Mouse (Mus musculus): ENCODE measurements at regions not wholly inside any gene's neighbourhood (a gene's known extent, or its start where the extent isn't known, plus 50 kb on each side); places are given as distances from the start of the nearest gene placed in this dataset.

DNA sequence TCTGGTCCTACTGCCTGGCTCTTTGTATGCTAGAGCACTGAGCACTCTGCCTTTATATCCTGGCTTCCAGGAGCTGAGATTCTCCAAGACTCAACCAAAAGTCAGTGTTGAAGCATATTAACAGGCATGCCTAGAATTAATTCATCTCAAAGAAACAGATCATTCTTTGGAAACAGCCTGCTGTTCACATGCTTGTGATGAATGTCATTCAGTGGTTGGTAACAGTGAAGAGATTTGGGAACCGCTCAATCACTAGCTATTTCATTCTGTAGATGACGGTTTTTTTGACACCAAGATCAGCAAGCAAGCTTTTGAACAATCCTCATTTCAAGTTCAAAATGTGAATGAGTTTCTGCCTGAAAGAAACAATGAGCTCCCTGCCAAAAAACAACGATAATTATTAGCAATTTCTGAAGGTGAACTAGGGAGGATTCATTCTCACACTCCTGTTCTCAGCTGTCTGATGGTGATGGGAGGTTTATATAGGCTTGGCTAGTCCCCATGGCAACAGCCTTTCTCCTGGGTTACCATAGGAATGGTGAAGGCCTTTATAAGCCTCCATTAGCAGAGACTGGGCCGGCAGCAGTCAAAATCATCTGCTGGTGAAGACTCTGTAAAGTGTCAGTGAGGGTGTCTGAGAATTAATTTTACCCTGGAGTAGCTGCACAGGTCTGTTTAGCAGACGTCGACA, 272.6 kb upstream of the Nr4a3 start:
- no peak for DNase-seq

DNA sequence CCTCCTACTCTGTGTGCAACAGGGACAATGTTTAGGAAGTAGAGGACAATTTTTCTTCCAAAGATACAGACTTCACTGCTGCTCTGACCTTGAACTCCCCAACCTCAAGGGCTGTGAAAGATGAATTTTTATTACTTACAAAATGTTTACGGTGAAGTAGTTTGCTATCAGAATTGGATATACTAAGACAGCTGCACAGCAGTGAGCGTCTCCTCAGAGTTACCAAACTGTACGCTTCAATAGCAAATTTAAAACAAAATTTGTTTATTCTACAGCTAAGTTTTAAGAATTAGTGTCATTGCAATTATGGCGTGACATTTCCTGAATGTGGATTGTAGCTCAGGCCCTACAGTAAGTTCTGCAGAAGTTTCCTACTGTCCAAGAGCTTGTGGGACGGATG, 270.3 kb upstream of the Nr4a3 start:
- no peak for DNase-seq

DNA sequence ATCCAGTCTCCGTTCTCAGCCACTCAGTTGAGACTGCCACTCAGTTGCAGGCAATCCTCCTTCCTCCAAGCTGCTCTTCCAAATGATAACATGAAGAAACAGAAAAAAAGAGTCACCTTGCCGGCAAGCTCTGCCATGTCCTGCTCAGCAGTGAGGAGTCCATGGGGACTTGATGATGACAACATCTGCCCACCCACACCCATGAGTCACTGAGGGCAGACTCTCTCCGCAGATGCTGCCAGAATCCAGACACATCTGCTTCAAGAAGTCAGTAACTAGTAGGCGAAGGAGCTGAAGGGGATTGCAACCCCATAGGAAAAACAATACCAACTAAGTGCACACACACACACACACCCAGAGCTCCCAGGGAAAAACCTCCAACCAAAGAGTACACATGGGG, 263.9 kb upstream of the Nr4a3 start:
- no peak for DNase-seq

DNA sequence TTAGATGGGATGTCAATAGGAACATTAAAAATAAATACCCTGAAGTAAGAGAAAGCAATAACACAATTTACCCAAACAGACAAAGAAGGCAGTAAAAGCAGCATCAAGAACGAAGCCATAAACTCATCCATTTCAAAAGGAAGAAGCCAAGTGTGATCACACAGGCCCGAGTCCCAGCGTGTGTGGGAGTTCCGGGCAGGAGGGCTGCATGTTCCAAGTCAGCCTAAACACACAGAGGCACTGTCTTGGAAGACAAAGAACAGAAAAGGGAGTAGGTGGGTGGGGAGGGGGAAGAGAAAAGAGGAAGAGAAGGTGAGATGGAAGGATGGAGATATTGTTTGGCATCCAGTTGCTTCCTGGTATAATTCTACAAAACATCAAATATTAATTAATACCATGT, 248.0 kb upstream of the Nr4a3 start:
- DNase-seq: no peak

DNA sequence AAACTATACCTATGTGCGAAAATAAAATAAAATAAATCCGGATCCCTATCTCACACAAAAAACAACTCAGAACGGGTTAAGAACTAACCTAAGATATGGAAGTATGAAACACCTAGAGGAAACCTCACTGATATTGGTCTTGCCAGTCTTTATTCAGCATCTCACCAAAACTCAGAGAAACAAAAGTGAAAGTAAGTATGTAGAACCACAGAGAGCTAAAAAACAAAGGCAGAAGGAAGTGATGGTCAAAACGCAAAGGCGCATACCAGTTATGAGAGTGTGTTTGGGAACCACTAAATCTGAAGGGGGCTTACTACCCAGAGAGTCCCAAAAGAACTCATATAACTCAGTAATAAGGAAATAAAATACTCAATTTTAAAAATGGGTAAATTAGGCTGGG, 245.8 kb upstream of the Nr4a3 start:
- no peak for DNase-seq

DNA sequence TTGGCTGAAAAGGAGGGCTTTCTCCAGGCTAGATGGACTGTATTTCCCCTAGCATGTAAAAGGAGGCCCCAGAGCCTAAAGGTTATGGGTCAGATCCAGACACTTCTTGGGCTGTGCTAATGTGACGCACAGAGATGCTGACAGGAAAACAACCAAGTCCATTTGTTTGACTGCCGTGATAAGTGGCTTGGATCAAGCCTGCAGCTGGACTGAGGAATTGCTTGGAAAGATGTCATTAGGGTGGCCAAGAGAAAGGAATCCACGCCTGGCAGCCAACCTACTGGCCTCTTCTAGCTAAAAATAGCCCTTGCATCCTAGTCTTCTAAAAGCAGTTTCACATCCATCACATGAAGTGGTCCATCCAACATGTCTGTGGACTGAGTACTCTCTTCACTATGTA, 241.8 kb upstream of the Nr4a3 start:
- DNase-seq: no peak

DNA sequence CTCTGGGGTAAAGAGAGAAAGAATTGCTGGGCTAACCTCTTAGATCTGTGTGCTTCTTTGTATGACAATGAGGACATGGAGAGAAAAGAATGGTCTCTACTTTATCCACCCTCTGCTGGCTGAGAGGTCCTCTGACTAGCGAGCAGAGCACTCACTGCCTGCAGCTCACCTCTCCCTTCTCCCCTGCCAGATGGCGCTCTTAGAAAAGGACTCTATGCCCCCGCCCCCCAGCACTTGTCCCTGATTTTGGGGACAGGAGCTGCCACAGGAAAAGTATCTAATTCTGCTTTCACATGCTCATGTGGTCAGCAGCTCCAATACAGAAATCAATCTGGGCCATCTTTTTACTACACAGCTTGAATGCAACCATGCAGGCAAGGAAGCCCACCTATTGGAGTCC, 237.1 kb upstream of the Nr4a3 start:
- peak; percentile 26 for DNase-seq

DNA sequence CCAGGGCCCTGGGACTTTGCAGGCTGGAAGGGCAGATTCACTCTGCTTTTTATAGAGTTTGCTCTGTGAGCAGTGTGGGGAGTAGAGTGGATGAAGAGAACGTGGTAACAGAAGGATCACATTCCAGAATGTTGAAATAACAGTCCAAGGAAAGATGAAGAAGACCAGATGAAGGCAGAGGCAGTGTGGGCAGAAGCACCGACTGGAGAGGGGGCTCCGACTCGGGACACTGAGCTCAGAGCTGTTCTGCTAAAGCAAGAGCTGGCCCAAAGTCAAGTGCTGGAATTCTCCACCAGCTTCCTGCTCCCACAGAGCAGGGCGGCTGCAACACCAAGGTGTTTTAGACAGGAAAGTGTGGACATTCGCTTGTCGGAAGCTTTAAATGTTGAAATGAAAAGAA, 230.9 kb upstream of the Nr4a3 start:
- no peak for DNase-seq

DNA sequence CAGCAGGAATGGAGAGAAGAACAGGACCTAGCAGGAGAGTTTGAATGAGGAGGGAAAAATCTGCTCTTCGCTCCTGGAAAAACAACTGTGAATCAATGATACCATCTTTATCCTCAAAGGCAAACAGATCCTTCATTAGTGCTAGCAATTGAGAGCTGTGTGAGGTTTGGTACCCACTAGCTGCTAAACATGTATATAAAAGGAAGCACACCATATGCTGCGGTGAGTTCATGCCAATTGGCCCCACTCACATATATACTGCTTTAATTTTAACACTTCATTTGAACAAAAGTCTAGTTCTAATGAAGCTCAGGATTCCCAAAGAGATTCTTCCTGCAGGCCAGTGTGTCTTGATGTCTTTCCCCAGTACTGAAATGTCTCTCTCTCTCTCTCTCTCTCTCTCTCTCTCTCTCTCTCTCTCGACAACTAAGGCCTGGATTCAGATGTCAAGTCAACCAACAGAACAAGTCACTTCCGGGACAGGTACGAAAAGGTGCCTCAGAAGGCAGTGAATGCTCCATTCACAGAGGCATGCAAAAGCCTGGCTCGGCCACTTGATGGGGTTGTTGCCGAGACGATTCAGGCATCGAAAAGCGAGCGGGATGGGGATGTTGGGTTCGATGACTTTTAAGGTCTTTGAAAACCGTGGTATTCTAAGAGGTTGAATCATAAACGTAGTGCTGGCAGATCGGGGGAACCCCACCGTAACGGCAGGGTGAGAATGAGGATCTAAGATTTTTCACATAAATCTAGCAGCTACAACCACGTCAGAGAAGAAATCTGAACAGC, 226.4 kb upstream of the Nr4a3 start:
- DNase-seq: no peak

DNA sequence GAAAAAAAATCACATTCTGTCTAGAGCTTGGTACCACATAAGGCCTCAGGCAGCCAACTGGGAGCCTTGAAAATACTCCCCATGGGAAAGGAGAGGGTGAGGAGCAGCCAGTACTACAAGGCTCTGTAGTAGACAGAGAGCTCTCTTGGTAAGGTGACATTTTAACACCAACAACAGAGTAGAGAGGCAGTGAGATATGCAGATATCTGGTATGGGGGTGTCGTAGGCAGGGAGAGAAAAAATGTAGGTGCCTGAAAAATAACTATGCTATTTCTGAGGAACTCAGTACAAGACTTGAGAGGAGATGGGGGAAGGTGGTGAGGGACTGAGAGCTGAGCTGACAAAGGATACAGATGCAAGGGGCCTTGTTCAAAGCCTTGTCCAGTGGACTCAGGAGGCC, 224.4 kb upstream of the Nr4a3 start:
- no peak for DNase-seq

DNA sequence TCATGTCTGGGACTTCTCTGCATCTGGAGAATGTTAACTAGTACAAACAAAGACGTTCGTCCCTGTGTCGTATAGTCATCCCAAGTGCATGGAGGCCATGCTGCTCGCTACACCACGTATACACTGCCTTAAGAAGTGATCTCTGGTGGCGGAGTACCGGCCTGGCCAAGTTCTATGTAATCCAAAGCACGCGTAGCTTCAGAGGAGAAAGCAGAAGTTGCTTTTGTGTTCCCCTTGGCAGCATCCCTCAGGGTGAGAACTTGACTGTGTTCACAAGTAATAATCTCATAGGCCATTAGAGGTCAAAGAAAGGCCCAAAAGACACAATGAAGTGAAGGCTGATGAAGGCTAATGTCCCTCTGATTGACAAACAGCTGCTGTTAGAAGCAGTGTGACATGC, 221.7 kb upstream of the Nr4a3 start:
- no peak for DNase-seq

DNA sequence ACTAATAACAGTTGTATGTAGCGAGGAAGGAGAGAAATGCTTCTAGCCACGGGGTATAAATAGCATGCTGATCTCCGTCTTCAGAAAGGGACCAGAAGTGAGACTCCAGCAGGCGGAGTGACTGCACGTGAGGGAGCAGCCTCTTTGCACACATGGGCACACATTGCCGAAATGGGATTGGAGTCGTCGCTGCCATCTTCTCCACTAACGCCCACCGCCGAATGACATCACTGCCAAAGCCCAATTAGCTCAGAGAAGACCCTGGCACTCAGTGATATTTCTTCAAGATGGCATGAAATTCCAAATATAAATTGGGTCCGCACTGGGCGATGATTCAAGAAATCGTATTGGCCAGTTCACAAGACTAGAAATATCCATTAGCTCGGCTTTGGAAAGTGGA, 220.9 kb upstream of the Nr4a3 start:
- DNase-seq: no peak

DNA sequence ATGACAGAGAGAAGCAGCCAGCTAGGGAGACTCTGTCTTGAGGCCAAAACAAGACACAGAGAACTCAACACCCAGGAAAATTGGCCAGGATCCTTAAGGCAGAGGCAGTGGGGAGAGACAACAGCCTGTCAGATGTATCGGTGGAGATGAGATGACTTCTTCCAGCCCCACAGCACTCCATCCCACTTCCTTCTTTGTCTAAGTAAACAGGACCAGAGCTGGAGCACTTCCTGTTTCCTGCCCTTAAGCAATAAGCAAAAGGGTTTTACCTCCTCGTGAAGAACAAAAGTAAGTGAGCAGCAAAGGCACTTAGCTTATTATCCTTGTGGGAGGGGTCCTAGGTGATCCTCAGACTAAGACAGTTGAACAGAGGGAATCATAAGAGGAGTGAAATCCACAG, 212.0 kb upstream of the Nr4a3 start:
- DNase-seq: no peak

DNA sequence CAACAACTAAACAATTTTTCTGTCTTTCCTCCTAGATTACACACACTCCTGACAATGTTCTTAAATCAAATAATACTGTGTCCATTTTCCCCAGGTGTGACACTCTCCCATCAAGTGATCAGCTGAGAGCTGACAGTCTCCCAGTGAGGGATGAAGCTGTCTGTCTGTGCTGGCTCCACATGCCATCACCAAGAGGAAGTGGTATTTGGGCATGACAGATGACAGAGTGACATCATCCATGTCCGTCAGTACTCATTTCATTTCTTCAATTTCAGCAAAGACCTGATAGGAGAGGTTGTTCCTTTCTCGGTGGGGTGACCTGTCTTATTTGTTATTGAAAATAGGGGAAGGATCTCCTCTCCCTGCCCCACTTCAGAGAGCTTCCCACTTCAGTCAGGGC, 206.5 kb upstream of the Nr4a3 start:
- DNase-seq: no peak

DNA sequence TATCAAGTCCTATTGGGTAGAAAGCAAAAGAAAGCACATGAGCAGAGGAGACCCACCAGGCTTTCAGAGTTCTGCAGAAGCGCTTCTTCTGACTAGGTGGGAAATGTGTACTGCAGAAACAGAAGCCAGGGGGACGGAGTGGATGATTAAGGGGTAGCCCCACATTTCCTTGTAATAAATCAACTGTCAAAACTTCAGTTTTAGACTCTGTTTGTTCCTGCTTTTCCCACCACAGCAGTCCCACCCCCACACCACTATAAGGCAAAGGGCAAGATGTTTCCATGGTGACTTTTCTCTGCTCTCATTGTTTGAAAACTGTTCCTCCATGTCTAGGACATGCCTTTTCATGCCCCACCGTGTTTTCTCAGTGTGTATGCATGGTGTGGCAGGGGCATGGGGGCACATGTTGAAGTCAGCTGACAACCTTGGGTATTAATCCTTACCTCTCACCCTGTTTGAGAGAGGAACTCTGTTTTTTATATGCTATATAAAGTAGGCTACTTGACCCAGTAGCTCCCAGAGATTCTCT, 202.8 kb upstream of the Nr4a3 start:
- no peak for DNase-seq

DNA sequence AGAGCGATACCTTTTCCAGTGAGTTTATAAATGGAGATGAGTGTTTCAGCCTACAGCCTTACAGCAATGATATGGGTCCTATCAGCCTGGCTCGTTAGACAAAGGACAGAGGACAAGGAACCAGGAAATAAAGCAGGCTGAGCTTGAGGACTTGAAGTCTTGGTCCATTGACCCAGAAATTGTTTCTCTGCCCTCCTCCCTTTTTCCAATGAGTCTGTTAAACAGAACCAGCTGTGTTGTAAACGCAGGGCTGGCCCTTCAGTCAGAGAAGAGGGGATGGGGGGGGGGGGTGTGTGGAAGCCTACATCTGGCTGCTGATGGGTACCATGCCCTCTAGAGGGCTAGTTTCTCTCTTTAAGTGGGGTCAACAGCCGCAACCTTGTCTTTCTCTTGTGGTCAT, 199.7 kb upstream of the Nr4a3 start:
- no peak for DNase-seq

DNA sequence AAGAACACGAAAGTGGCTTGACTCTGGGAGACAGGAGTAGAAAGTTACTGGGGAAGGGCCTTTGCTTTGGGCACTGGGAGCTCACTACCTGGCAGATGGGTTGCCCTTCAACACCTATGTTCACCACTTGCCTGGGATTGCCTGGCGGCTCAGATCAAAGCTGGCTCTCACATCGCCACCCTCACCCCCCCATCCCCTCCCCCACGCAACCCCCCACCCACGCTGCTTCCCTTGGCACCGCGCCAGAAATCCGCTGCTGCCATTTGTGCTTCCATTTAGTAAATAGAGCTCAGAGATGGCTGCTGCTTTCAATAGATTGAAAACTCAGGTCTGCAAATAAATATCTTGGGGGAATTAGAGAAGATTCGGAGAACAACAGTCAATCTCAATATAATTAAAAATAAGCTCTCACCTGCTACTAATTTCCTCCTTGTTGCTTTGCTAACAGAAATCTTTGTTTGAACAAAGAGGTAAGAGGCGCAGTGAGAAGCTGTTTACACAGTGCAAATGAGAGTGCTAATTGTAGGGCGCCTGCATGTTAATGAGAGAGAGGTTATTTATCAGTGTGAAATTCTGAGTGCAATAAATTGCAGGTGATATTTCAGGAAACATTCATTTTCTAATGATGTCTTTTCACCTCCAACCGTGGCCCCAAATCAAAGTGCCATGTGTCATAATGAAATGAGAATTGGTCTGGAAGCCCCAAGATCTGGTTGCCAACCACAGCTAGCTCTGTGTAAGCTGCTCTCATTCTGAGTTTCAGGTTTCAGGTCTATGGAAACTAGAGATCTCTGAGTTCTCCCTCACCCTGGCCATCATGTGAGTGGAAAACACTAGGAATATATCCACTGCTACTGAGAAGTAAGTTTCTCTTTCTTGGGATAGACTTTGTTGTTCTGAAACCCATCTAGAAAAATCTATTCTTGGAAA, 198.3 kb upstream of the Nr4a3 start:
- DNase-seq: no peak

DNA sequence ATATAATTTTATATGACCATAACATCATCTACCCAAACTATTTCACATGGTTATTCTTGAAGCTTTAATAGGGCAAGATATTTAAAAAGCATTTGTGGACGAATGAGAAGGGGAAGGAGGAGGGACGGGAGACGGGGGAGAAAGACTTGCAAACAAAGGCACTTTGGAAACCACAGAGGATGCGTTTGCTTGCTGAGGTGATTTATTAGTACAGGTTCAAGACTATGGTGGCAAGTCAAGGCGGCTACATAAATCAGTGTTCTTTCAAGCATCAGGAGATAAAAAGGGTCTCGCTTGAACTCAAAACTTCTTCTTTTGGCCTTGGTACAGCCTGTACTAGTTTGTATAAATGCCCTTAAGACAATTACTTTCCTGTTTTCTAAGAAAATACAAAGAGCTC, 183.8 kb upstream of the Nr4a3 start:
- no peak for DNase-seq

DNA sequence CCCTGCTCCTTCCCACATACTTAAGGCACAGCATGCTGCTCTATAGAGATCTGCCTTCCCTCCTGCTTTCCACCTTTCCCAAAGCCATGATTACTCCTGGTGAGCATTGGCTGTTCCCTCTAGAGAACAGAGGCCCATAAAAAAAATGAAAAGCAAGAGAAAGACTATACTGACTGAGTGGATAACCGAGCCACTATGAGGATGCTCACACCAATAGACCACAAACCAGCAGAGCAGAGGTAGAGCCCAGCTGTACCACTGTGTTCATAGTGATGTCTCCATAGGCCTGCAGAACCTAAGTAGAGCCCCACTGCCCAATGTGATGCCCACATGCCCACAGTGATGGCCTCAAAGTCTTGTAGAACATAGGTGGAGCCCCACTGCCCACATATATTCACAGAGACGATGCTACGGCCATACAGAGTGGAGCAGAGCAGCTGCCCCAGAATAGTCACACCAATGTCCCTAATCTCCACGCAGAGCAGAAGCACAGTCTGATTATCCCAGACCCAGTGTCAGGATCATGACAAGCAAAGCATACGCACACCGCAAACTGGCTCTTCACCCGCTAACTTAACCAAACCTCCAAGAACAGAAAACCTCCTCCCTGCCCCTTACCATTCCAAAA, 174.8 kb upstream of the Nr4a3 start:
- no peak for DNase-seq

DNA sequence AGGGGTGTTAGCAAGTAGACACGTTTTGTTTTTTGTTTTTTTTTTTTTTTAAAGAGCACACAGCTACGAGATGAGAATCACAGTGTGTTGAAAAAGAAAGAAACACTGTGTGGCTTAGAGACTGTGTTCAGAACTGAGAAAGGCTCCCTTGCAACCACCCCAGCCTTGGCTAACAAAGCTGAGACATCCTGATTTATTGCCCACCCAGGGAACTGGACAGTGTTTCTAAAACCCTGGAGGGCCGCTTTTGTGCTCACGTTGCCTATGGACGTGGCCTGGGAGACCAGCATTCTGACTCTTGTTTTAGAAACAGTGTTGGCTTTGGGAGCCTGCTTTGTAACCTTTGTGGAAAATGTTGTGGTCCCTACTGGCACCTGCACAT, 174.3 kb upstream of the Nr4a3 start:
- DNase-seq: no peak

DNA sequence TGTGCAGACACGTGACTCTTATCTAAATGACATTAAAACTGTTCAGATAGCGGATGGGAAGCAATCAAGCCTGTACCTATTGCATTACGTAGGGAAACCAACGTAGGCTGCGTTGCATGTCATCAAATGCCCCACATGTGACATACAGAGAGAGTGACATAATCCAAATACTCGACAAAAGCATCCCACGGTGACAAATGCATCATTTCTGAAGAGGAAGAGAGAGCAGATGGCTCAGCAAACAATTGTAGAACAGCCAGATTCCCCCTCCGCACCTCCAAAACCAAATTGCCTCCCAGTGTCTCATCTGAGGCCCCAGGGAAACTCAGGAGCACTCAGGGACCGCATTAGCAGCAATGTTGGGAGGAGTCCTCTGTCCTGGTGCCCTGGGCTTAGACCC, 163.4 kb upstream of the Nr4a3 start:
- DNase-seq: peak; percentile 67

DNA sequence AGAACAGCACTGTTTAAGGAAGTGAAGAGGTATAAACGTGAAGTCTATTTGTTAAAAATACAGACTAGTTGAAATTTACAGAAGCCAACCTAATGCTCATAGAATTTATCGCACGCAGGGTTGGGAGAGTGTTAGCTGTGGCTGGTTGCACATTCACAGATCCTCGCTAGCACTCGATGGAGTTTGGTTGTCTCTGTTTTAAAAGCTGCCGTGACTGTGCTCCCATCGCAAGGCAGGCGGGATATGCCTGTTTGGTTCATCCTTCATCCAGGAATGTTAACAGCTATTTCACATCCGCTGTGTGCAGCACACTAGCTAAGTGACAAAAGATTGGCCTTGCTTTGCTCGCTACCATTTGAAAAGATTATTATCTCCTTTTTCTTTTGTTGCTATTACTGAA, 162.9 kb upstream of the Nr4a3 start:
- DNase-seq: no peak

DNA sequence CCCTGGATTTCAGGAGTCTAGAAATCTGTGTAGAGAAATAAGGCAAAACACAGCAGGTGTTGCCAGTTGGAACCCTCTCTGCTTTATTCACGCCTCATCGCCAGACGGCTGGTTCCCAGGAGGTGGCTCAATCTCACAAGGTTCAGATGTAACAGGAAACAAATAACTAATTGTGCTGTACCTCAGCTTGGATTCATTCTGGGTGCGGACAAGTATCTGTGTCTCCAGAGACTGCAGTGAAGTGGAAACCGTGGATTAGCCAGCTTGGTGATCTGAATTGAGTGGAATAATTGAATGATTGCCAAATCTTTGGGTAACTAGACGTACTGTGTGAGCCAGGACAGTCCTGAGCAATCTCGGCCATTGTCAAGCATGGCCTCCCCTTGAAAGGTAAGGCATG, 145.4 kb upstream of the Nr4a3 start:
- peak; percentile 38 for DNase-seq
